Mouse (Mus musculus): ENCODE results near the gene Ddx52.

DNA sequence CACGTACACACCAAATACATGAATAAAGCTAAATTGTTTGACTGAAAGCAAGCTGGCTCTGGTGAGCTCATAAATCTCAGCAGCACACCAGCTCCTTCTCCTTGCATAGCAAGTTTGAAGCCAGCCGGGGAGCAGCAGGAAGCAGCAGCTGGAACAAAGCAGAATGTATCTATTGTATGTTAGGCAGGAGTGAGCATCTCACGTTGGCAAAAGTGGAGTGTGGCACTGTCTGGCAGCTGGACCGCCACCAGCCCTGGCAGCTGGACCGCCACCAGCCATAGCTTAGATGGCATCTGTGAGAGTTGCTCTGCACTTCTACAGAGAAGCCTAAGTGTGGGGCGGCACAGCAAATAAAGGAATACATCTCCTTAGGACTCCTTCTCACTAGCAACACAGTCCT, 62.1 kb downstream of the Ddx52 start:
- TF ChIP-seq POLR2A (IDR thresholded peaks at IDR 0.05; ENCODE audit: insufficient read depth, low read depth, low read length): no peak
- no peak for TF ChIP-seq CTCF (IDR thresholded peaks at IDR 0.05; ENCODE audit: insufficient read depth, low read depth, low read length)
